Mouse (Mus musculus): ENCODE measurements around the gene Cmss1. TPM values are rescaled to one million over a fixed set of nuclear protein-coding genes. Genes with fewer than 3 reads are reported as not detected.

Gene Cmss1
- total RNA-seq, 2 experiments from 2014 or later, result 17.1 to 19.3 TPM

DNA sequence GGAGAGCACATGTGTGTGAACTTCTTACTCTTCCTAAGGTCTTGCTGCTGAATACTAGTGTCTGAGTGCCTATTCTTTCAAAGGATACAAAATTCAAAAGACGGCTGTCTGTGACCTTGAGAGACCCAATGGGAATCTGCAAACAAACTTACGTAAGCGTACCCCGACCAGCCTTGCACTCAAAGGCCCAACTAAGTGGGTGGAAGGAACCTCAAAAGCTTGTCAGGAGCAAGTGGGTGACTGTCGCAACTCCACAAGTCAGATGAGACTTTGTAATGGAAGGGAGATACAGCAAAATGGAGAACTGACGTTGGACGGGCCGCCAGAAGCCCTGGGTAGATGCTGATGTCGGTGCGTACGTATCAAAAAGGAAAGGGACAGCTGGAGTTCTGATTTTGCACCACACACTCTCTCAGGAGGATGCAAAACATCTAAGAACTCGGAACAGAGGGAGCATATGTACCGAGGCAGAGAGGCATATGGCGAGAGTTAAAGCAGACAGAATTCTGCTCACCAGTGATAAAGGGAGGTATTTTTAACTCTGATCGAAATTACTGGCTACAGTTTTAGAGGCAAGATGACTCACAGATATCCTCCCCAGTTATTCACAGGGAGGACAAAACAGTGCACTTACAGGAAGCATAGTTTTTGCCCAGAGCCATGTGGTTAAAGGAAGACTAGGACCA is 217.0 kb downstream of the Cmss1 start:
- DNase-seq, result no peak

DNA sequence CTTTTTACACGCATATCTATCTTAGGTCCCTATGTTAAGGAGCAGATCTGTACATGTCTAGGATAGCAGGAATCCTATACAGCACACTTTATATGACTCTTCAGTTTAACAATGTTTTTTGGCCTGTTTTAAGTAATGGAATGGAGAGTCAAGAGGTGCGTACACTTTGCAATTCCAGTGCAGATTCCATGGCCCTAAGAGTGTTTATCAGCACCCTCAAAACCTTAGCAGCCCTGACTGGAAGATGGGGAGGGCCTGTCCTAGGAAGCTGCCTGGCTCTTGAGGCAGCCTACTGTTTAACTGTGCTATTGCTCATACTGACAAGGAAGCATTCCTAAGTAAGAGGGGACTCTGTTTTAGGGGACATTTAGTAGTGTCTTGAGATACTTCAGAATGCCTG is 222.4 kb downstream of the Cmss1 start:
- no peak for DNase-seq

DNA sequence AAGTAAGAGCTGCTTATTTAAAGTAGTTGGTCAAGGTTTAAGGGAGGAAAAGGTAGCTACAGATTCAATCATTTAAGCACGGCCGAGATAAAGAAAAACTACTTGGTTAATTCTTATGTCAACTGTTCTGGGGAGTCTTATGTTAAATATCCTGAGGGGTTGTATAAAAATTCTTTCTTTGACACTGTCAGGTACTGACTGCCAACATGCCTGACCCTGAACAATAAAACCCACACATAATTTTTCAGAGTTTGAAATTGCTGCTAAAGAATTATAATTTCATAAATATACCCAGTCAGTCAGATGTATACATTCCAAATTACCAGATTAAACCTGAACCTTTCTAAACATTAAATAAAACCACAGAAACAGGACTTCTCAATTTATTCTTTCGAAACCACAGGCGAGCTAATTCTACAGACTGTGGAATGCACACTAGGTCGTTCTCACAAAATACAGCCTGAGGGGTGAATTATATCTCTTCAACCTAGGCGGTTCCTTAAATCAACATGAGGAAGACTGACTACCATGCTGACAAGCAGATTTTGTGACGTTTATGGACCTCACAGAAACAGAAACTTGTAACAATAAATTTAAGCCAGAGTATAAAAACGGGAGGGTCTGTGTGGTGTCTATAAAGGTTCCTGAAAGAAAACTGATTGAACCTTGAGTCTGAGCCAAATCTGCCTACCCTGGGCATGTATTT is 223.2 kb downstream of the Cmss1 start:
- no peak for DNase-seq

DNA sequence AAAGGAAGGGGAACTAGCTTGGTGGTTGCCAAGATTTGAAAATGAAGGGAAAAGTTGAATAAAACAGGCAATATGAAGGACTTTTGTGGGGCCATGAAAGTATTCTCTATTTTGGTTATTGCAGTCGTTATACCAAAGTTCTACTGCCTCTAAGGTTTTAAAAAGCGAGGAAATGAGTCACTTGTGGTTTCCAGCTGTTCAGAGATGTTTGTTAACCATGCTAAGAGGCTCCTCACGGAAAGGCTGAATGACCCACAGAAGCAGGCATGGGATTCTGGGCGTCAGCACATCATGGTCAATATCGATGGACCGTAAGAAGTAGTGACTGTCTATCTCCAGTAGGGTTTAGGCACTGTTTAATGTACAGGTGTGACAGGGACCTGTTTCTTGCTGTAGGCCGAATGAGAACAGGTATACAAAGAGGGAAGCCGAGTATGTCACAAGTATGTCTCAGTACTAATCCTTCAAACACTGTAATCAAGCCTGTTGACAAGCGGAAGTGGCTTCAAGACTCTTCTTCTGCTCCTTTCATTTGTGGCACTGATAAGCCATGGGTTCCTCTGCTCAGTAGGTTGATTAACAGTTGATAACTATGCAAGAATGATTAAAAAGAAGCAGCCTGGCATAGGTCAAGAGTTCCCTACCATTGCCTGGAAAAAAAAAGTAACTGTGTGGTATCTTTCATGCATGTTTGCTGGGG is 227.9 kb downstream of the Cmss1 start:
- no peak for DNase-seq

DNA sequence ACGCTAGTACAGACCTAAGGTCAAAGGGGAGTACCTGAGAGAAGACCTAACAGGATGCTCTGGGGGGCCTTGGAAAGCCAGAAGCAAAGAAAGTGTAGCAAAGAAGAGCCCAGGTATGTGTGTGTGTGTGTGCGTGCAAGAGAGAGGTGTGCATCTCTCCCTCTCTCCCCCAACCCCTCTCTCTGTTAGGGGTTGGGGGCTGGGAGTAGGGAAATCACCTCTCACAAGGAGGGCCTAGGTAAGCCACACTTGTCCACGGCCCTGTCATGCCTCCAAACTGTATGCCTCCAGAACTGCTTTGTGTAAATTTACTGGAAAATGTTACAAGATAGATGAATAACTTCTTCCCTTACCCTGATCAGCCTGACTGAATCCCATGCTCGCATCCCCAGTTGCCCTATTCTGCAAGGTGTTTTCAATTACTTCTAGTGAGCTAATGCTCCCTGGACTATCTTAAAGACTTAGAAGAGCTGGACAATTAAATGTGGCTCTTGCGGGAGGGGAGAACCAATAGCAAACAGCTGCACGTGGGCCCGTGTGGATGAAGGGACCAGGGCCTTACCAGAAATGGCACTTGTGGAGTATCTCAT is 231.3 kb downstream of the Cmss1 start:
- DNase-seq, result no peak

DNA sequence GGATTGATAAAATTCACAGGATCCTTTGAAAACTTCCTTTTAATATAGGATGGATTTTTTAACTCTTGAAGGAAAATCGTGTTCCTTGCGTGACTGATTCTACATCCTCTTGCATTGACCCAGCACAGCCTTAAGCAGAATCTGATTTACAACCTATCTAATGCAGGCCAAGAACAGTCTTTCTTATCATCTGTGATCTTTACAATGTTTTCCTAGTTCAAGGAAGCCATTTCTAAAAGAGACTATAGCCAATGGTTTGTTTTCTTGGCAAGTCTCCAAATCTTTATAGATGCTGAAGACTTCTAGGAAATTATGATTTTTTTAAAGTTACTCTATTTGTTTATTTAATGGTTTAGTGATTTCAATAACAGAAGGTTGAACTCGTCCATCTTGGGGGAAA is 234.5 kb downstream of the Cmss1 start:
- DNase-seq, result no peak

DNA sequence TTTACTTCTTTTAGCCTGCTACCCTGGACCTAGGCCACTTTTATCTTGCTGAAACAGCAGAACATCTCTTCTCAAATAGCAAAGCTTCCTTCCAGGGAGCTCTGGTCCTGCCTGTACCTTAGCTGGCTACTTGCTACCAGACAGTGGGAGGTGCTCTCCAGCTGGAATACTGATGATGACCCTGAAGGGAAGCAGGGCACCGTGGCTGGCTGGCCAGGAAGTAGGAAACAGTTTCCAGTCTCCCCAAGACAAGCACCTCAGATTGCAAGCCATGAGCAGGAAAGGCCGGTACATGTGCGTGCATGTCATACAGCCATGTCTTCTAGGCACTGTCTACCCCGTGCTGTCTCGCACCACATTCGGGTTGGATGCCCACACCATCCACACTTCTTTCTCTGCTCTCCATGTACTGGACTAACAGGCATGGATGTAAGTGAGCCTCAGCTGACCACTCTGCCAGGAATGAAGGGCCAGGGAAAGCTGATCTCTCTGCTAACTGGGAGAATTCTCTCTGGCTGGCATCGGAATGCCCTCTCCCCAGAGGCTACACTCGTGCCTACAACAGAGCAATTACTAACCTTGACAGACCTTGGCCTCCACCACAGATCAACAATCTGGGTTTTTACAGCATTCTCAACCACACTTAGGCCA is 236.7 kb downstream of the Cmss1 start:
- peak; percentile 26 to 41 for DNase-seq

DNA sequence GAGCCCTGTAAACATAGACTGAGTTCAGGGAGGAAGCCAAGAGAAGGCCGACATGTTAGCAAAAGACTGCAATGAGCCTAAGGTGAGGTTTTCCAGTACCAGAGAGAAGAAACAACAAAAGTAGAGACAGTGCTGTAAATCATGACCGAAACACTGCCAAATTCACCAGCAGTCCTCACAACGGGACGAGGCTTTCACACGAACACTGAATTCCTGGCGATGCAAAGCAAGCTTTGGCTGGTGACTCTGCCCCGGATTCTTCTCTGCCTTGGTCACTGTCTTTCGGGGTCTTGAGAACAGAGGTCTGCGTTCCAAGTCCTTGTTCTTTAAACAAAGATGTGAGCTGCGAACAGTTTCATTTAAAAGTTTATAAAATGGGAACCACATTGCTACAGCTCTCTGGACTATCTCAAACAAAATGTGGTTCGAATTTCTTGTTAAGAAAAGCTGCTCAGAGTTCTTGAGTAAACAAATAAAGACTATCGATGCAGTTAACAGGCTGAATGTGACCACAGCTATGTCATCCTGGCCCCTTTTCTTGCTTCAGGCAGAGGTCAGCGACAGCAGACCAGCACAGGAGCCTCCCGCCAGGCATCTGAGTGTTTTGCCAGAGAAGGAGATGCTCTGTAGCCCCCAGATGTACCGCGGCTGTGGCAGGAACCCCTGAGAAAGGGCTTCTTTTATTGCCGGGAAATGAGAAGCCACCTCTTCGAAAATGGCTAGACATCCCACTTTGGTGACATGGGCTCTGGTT is 239.5 kb downstream of the Cmss1 start:
- no peak for DNase-seq

DNA sequence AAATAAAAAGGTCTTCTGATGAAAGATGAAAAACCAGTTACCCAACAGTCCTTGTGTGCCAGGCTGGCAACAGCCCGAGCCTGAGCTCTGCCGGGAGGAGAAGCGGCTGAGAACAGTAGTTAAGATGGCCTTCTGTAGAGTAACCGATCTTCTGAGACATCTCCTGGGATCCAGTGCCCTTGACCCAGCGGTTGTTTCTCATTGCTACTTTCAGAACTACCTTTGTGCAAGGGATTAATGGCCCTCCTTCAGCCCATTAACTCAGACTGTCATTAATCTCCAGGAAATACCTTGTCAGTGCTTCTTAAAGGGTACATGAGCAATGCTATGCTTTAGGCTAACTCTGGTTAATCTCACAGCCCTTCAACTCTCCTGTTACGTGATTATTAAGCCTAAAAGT is 240.5 kb downstream of the Cmss1 start:
- peak; percentile 55 to 65 for DNase-seq

DNA sequence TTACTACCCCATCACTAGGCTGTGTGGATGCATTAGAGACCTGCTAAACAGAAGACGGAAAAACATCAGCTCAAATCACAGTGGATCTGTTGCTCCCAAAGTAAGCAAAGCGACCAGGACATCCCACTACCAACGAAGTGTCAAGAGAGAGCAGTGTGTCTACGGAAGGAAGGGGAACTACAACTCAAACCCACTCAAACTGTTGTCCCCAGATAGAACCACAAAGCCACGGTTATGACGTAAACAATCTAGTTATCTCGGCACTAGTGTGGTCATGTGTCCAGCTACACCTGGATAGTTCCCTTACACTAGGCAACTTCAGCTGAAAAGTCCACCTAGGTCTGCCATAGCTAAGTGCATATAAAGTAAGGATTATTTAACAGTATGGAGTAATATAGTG is 242.2 kb downstream of the Cmss1 start:
- no peak for DNase-seq

DNA sequence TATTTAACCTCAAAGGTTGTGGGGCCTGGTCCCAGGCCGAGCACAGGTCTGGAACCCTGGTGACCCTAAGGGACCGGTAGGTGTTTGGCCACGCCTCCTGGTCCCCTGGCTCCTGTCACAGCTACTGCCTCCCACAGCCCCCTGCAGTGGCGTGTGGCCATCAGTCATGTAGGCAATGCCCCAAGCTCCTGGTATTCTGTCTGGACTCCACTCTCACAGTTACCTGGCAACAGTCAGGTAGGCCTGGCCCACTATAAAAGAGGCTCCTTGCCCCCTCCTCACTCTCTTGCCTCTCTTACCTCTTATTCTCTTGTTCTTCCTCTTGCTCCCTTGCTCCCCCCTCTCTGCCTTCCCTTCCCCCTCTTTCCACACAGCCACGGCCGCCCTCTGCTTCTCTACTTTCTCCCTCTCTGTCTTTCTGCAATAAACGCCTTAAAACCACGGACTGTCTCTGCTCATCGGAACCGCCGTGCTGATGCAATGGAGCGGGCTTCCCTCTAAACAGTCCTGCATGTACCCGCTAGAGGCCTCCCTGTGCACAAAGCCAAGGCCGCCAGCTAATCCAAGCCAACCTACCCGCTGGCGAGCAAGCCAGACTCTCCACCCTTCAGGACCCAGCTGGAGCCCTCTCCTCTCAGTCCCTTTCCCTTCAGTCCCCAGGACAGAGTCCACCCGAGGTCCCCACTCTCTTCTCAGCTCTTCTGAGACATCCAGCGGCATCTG is 243.8 kb downstream of the Cmss1 start:
- peak; percentile 76 to 81 for DNase-seq

DNA sequence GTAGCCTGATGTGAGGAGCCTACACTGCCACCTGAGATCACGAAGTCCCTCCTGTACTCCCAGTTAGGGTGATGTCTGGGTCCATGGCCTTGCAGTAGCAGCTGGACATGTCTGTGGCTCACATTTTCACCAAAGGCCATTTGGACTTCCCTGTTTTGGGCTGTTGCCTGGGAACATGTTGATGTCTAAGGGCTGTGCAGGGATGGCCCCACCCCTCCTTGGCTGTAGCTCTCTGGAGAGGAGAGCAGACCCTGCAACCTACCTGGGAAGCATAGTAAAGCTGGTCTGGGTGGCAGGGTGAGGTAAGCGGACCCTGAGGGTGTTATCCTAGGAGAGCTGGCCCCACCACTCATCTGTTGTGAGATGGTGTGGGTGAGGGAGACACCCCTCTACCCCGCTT is 245.9 kb downstream of the Cmss1 start:
- DNase-seq, result no peak

DNA sequence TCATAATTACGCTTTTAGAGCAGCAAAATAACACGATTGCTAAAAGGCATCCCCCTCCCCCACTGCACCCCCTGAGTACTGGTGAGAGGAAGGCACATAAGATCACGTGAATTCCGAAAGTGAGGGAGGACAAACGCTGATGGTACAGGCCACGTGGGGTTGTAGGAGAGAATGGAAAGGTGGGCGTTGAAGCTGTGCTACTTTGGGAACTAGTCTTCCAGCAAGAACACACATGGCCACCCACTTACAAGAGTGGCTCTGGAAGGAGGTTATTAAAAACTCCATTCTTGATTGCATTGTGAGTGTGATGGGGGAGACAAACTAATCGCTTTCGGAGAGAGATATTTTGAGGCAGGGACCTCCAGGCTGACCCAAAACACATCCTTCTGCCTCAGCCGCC is 247.4 kb downstream of the Cmss1 start:
- no peak for DNase-seq

DNA sequence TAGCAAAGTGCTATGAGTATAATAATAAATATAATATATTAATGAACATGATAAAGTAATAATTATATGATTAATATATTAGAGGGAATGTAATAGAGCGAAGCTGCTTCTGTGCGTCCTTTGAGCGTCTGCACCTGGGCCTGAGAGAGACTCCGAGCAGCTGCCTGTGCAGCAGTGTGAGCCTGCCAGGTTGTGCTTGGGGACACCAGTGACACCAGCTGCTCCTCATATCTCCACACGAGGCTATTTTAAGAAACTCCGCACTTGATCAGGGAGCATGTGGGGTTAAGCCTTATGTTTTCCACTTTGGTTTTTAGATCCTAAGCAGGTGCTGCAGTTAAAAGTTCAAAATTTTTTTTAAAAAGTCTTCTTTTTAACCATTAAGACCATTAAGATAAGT is 249.7 kb downstream of the Cmss1 start:
- no peak for DNase-seq

DNA sequence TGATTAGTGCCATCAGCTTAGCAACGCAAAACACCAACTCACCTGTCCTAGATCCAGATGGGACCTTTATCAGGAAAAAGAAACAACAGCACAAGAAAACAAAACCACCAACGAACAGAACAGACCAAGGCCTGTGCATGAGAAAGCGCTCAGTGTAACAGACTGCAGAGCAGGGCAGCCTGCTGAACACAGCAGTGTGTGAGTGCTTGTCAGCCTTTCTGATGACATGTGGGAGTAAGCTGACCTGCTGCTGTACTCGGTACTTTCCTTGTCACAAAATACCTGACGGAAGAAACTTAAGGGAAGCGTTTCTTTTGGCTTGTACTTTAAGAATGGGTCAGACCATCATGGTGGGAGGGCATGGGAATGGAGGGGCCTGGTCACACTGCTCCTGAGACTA is 250.2 kb downstream of the Cmss1 start:
- DNase-seq, result no peak

DNA sequence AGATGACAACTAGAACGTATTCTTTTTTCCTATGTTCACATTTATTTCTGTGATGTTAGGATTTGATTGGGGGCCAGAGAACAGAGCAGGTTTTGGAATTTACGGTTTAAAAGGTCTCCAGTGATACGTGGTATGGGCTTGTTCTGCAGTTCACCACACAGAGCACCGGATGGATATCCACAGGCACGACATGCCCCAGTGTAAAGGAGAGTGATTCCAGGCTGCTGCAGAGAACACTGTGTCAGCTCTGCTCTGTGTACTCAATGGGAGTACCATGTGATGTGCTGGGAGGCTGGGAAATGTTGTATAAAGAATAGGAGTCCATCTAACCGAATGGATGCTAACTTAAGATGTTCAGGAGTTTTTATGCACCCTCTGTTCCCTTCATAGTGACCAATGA is 252.7 kb downstream of the Cmss1 start:
- no peak for DNase-seq

DNA sequence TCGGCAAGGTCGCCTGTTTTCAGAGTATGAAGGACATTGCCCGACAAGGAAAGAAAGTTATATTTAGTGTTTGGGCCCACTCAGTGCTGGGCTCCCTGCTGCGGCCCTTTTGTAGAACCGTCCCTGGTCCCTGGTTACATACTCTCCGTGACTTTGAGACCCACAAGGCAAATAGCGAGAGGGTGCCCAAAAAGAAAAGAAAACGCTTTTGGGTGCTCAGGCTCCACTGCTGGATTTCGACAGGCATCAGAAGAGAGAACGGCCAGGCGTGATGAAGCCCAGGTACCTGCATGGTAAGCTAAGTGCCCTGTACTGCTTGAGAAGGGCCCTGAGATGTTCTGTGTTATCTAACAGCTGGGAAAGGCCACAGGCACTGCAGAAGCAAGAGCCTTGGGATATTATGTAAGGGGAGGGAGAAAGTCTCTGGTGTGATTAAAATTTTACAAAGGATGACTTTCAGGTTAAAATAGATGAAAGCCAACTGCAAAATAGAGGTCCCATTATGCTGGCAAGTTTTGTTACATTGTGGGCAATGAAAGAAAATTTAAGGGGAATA is 253.4 kb downstream of the Cmss1 start:
- DNase-seq, result peak in 1 of 2 experiments; percentile 23

DNA sequence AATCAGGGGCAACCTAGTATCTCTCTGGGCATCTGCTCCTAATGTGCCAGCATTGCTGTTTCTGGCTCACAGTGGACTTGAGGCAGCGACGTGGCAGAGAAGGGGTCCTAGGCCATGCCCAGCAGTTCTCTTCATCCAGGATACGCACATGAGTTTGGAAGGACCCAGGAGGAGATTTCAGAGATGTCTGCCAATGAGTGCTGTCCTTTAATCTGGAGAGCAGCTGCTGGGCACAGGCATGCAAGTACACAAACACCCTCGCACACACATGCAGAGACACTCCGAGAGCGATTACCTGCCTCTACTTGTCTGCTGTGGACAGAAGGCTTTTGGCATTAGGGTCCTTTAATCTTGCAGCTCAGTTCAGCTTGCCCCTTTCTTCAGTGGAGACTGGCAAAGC is 253.9 kb downstream of the Cmss1 start, which contains the start of gene Filip1l:
TSS of gene Filip1l (plus strand) at position 343 of the 400 bp plus-strand sequence.
- no peak for DNase-seq

DNA sequence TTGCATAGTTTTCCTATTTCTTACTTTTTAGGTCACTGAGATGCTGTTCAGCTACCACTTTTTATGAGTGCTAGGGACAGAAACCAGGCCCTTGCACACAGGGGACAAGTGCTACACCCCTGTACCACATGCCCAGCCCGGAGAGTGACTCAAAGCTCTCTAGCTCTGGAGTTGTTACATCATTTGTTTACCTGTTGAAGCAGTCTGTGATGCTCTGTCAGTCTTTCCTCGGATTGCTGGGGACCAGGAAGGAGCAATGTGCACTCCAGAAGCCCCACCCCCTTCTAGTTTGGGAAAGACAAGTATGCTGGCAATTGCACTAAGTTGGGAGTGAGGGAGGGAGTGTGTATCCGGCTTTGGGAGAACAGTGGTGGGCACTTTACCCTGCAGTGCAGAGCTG is 257.0 kb downstream of the Cmss1 start:
- DNase-seq, result no peak

DNA sequence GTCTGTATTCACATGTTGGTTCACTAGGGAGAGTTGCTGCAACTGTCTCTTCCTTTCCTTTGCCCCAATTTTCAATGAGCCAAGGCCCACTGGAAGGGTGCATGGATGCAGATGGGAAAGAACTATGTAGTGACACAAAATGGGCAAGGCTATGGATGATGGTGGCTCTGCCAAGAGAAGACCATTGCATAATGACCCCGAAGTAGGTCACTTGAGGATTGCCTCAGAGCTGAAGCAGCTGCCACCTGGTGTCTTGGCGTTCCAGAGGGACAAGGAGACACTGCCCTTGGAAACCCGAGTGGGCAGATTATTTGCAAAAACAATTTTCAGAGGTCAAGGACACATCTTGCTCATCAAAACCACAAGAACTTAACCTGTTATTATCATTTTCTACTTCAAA is 257.6 kb downstream of the Cmss1 start:
- DNase-seq, result peak; percentile 26 to 35

DNA sequence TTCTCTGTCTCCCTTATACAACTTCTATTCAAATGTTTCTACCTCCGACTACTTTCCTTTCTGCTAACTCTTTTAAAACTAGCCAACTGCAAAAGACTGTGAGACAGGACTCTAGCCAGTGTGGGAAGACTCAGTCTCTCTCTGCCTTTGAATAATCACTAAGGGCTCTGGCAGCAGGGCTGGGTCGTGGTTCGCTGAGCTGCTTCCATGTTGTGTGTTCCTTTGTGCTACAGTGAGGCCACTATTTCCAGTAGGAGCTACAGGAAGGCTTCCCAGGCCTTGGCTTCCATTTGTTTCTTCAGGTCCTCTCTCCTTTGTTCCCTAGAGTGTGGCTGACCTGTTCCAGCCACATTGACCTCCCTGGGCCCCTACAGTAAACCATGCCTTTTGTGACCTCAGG is 260.4 kb downstream of the Cmss1 start:
- no peak for DNase-seq
